Mouse (Mus musculus) left cerebral cortex, adult 11 months (tissue): ENCODE results near the gene Col4a2.
"Not testable (repeated sequence)": the region's sequence is repeated elsewhere in the genome, so short reads cannot be mapped to it uniquely, and the experiment has no call there.

Source experiments
- DNase-seq: peaks from one replicate; pipeline ENCODE4 v3.0.0; 2022; ENCODE audit warnings: low spot score

Gene Col4a2

GRCm38 (mm10) chr8:11492340-11492739 is 179.7 kb downstream of the Col4a2 start:
- not testable (repeated sequence) for DNase-seq

- DNase-seq: peak; percentile 86
Observed at GRCm38 (mm10) chr8:11497017-11497990, 184.7 kb downstream of the Col4a2 start, which contains the start of gene Naxd. Naxd (plus strand) TSS chr8:11497506.

- no peak for DNase-seq
Observed at GRCm38 (mm10) chr8:11498281-11498680, 185.7 kb downstream of the Col4a2 start.
